Mouse (Mus musculus): ENCODE measurements at regions not wholly inside any gene's neighbourhood (a gene's known extent, or its start where the extent isn't known, plus 50 kb on each side); places are given as distances from the start of the nearest gene placed in this dataset.

DNA sequence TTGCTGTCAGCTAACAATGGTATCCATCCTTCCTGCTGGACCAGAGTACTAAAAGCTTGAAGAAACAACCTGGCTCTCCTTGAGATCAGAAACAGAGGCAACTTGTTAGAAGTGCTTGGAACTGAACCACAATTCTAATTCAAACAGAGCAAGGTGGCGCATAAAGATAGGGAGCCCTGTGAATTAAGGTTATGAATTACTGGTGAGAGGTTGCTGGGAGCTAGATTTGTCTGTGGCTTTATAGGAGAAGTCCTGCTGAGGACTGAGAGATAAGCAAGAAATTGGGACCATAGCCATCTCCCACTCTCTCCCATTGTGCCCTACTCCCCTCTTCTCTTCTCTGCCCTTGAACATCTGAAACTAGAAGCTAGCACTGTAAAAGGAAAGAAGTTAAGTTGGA lies 145.2 kb upstream of the Acsl4 start:
- TF ChIP-seq CTCF (IDR thresholded peaks at IDR 0.05; ENCODE audit: extremely low read depth, insufficient read depth, low read length): no peak
- no peak for TF ChIP-seq POLR2A (IDR thresholded peaks at IDR 0.05; ENCODE audit: extremely low read depth, insufficient read depth, low read length)

Measured in cortical plate, adult 2 months (tissue).